Mouse (Mus musculus) ES-Bruce4 (cell line): Measurements from ENCODE around the gene Spg21. TPM values are rescaled to one million over a fixed set of nuclear protein-coding genes. Genes with fewer than 3 reads are reported as not detected.
A peak's percentile ranks its signal among the peaks of the same experiment; 100 is the strongest.

Experiments
- H3K27ac ChIP-seq: 2 replicates; pipeline ENCODE4 v1.5.1; 2012; ENCODE audit warnings: low read length, inconsistent platforms; ENCODE audit not compliant: insufficient read depth
- H3K27me3 ChIP-seq: 2 replicates; pipeline ENCODE4 v1.6.1; 2012; ENCODE audit warnings: mild to moderate bottlenecking, low read length, inconsistent platforms; ENCODE audit not compliant: control insufficient read depth, poor library complexity, insufficient read depth, severe bottlenecking
- H3K36me3 ChIP-seq: 2 replicates; pipeline ENCODE4 v1.6.1; 2012; ENCODE audit warnings: inconsistent platforms, mild to moderate bottlenecking, low read length, moderate library complexity; ENCODE audit not compliant: control insufficient read depth, poor library complexity, insufficient read depth, severe bottlenecking
- H3K4me1 ChIP-seq: one replicate; pipeline ENCODE4 v1.8.1; 2011; ENCODE audit warnings: low read length; ENCODE audit not compliant: control insufficient read depth, insufficient read depth
- H3K4me3 ChIP-seq: 2 replicates; pipeline ENCODE4 v1.5.1; 2011; ENCODE audit warnings: low read depth, mild to moderate bottlenecking, low read length
- H3K9ac ChIP-seq: 2 replicates; pipeline ENCODE4 v1.6.1; 2012; ENCODE audit warnings: low read depth, mild to moderate bottlenecking, inconsistent platforms; ENCODE audit not compliant: poor library complexity, severe bottlenecking
- H3K9me3 ChIP-seq: replicated peaks from 2 replicates; pipeline ENCODE4 v1.6.1; 2012; ENCODE audit warnings: mild to moderate bottlenecking, low read length, inconsistent platforms; ENCODE audit not compliant: control insufficient read depth, poor library complexity, insufficient read depth, severe bottlenecking
- CTCF ChIP-seq: IDR thresholded peaks from one replicate; pipeline ENCODE4 v1.8.1; 2011; ENCODE audit warnings: low read depth, low read length
- EP300 ChIP-seq: IDR thresholded peaks from 2 replicates; pipeline ENCODE4 v1.6.1; 2011; ENCODE audit warnings: low read depth, low read length; ENCODE audit not compliant: insufficient read depth
- POLR2A ChIP-seq: IDR thresholded peaks from one replicate; pipeline ENCODE4 v1.8.1; 2011; ENCODE audit warnings: low read length; ENCODE audit not compliant: insufficient read depth
- polyA plus RNA-seq: library from polyadenylated mRNA; stranded (reverse); fragments of >200 nt; gene quantifications from 2 replicates; pipeline ENCODE4 v1.2.4, GENCODE M21; 2011; ENCODE audit warnings: low read depth; ENCODE audit not compliant: missing spikeins, insufficient read depth, insufficient read length

Gene Spg21
- 50.8 and 52.8 TPM in 2 replicates for polyA plus RNA-seq

GRCm38 (mm10) chr9:65460732-65461442 is at the start of gene Spg21:
Spg21 (plus strand) TSS chr9:65460947.
- H3K9ac ChIP-seq: peak within 1 kb of the TSS; percentile 29
- no peaks in the 10 kb centered on the region for H3K27me3 ChIP-seq
- H3K27ac ChIP-seq: no peak within 1 kb of the TSS
- peak within 1 kb of the TSS; percentile 90 for H3K4me3 ChIP-seq
- H3K4me1 ChIP-seq: no peaks in the 10 kb centered on the region
- no peaks in the 10 kb centered on the region for H3K9me3 ChIP-seq
- peaks cover 3% of the 10 kb centered on the region; the same call in 1 of the 2 replicates for H3K36me3 ChIP-seq
- no peak for TF ChIP-seq EP300
- TF ChIP-seq POLR2A: peak; percentile 10

GRCm38 (mm10) chr9:65411326-65411725 is 49.4 kb upstream of the Spg21 start:
- H3K36me3 ChIP-seq: no peaks in the 10 kb centered on the region
- H3K9me3 ChIP-seq: no peaks in the 10 kb centered on the region
- no peak for TF ChIP-seq POLR2A
- no peak for TF ChIP-seq CTCF
- TF ChIP-seq EP300: no peak
- no peak overlapping the region for H3K9ac ChIP-seq
- H3K27ac ChIP-seq: no peak overlapping the region
- no peak overlapping the region for H3K4me3 ChIP-seq
- no peaks in the 10 kb centered on the region for H3K27me3 ChIP-seq
- H3K4me1 ChIP-seq: no peaks in the 10 kb centered on the region

GRCm38 (mm10) chr9:65417738-65418137 is 43.0 kb upstream of the Spg21 start:
- Histone ChIP-seq H3K36me3 (no peaks in the 10 kb centered on the region), H3K27ac (no peak overlapping the region), H3K9me3 (no peaks in the 10 kb centered on the region), H3K9ac (no peak overlapping the region), H3K27me3 (no peaks in the 10 kb centered on the region), H3K4me1 (no peaks in the 10 kb centered on the region), H3K4me3 (no peak overlapping the region)
- no peak for TF ChIP-seq EP300
- TF ChIP-seq POLR2A: no peak
- no peak for TF ChIP-seq CTCF

- no peak overlapping the region for H3K9ac ChIP-seq
- H3K27ac ChIP-seq: no peak overlapping the region
- no peaks in the 10 kb centered on the region for H3K27me3 ChIP-seq
- H3K36me3 ChIP-seq: no peaks in the 10 kb centered on the region
- no peaks in the 10 kb centered on the region for H3K9me3 ChIP-seq
- peaks cover 4% of the 10 kb centered on the region for H3K4me1 ChIP-seq
- H3K4me3 ChIP-seq: no peak overlapping the region
- TF ChIP-seq EP300 (no peak), CTCF (peak; percentile 29), POLR2A (no peak)
Measured at GRCm38 (mm10) chr9:65419633-65420032, 41.1 kb upstream of the Spg21 start.

GRCm38 (mm10) chr9:65422760-65423501 is 37.8 kb upstream of the Spg21 start, which contains the start of gene Slc51b:
Slc51b (minus strand) TSS chr9:65422955.
- peaks cover 4% of the 10 kb centered on the region for H3K4me1 ChIP-seq
- H3K27me3 ChIP-seq: no peaks in the 10 kb centered on the region
- no peaks in the 10 kb centered on the region for H3K36me3 ChIP-seq
- TF ChIP-seq CTCF: no peak
- TF ChIP-seq EP300: no peak
- no peak for TF ChIP-seq POLR2A
- H3K9ac ChIP-seq: no peak within 1 kb of the TSS
- no peaks in the 10 kb centered on the region for H3K9me3 ChIP-seq
- H3K4me3 ChIP-seq: no peak within 1 kb of the TSS
- H3K27ac ChIP-seq: no peak within 1 kb of the TSS

GRCm38 (mm10) chr9:65424393-65424792 is 36.4 kb upstream of the Spg21 start:
- no peak for TF ChIP-seq CTCF
- no peak for TF ChIP-seq POLR2A
- TF ChIP-seq EP300: no peak
- Histone ChIP-seq H3K4me3 (no peak overlapping the region), H3K4me1 (peaks cover 4% of the 10 kb centered on the region), H3K9ac (no peak overlapping the region), H3K36me3 (no peaks in the 10 kb centered on the region), H3K9me3 (no peaks in the 10 kb centered on the region), H3K27me3 (no peaks in the 10 kb centered on the region), H3K27ac (no peak overlapping the region)
